Mouse (Mus musculus): ENCODE measurements at regions not wholly inside any gene's neighbourhood (a gene's known extent, or its start where the extent isn't known, plus 50 kb on each side); places are given as distances from the start of the nearest gene placed in this dataset.

GRCm38 (mm10) chr12:92672396-92672795 is 823.4 kb upstream of the Sel1l start:
- TF ChIP-seq ZC3H11A (IDR thresholded peaks at IDR 0.05; ENCODE audit: borderline replicate concordance, low read depth, low read length) (no peak), MAFK (IDR thresholded peaks at IDR 0.05; ENCODE audit: insufficient read depth, low read depth, low read length) (no peak), HCFC1 (IDR thresholded peaks at IDR 0.05; ENCODE audit: borderline replicate concordance, insufficient read depth, low read length) (no peak), ZNF384 (IDR thresholded peaks at IDR 0.05; ENCODE audit: low read depth, low read length) (no peak), CHD2 (IDR thresholded peaks at IDR 0.05; ENCODE audit: low read depth, low read length) (no peak)

Measured in ES-E14 (cell line).